Mouse (Mus musculus) megakaryocyte progenitor cell, adult 5-6 weeks (primary cell): ENCODE data around the gene Nmur1. TPM values are rescaled to one million over a fixed set of nuclear protein-coding genes. Genes with fewer than 3 reads are reported as not detected.

Experiments used
- ATAC-seq: replicated peaks from 2 replicates; pipeline ENCODE4 v1.8.0; 2016; ENCODE audit warnings: mild to moderate bottlenecking, moderate TSS enrichment, inconsistent platforms; ENCODE audit not compliant: poor library complexity
- total RNA-seq, 2 experiments: library from RNA; stranded (forward) in 1 of 2; stranded (reverse) in 1 of 2; fragments of 157-497, 149-512 nt in 1 of 2; fragments of 200-1000 nt in 1 of 2; gene quantifications; 2 replicates each; pipeline versions ENCODE4 v1.2.3 to v1.2.4; 2015 to 2017

Nmur1 gene
- total RNA-seq, 2 experiments from 2014 or later, result 1.0 TPM; not detected in 1

DNA sequence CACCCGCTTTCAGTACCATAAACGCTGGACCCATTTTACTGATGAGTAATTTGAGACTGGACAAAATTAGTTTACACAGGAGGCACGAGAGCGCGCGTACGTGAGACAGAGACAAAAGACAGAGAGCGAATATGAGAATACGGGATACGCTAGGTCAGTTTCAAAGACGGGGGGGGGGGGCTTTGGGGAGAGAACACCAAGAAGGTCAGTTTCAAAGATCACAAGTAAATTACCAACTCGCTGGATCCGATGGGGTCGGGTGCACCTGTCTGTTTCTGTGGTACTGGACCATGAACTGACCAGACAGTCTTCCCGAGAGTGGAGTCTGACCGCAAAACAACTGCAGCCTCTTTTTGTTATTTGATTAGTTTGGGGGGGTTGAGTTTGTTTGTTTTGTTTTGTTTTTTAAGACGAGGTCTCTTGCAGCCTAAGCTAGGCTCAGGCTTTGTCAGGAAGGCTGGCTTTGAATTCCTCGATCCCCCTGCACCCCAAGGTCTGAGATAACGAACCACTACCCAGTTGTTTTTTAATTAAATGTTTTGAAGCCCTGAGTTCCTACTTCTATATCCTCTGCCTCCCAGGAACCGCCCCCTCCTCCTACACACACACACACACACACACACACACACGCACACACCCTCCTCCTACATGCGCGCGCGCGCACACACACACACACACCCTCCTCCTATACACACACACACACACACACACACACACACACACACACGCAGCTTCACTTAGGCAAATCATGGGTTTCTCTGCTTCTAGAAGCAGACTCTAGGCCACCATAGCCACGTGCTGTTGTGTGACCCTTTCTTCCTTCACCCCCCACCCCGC lies 15.1 kb upstream of the Nmur1 start:
- peak; percentile 50 for ATAC-seq

- peak; percentile 58 for ATAC-seq
Observed at GRCm38 (mm10) chr1:86440171-86440886, 14.3 kb upstream of the Nmur1 start.

GRCm38 (mm10) chr1:86439487-86440170 lies 13.6 kb upstream of the Nmur1 start:
- ATAC-seq, result no peak

DNA sequence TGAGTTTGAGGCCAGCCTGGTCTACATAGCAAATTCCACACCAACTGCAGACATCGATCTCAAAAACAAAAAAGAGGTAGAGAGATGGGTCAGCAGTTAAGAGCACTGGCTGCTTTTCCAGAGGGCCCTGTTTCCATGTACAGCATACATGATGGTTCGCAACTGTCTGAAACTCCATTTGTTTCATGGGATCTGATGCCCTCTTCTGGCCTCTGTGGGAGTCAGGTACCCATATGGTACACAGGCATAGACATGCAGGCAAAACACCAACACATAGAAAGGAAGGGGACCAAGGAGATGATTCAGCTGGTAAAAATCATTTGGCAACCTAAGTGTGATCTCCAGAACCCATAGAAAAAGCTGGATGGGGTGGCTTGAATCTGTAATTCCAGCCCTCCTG lies 12.5 kb upstream of the Nmur1 start:
- no peak for ATAC-seq

DNA sequence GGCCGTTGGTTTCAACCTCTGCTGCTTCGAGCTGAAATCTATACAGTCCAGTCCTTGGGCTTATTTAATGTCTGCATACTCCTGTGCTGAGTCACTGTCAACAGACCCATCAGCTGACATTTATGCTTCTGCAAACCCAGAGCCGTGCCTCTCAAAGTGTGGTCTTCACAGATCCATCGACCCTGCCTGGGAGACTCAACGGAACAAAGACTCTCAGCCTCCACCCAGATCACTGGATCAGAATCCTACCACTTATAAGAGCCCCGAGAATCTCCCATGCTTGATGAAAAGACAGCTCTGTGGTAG lies 11.9 kb upstream of the Nmur1 start:
- no peak for ATAC-seq

- no peak for ATAC-seq
Observed at GRCm38 (mm10) chr1:86437219-86438013, 11.4 kb upstream of the Nmur1 start.

GRCm38 (mm10) chr1:86435302-86435821 lies 9.3 kb upstream of the Nmur1 start:
- no peak for ATAC-seq

- peak; percentile 90 for ATAC-seq
Observed at GRCm38 (mm10) chr1:86434439-86435201, 8.6 kb upstream of the Nmur1 start.

- ATAC-seq, result peak; percentile 5
Observed at GRCm38 (mm10) chr1:86434001-86434400, 8.0 kb upstream of the Nmur1 start.

- no peak for ATAC-seq
Observed at GRCm38 (mm10) chr1:86433359-86433758, 7.3 kb upstream of the Nmur1 start.

DNA sequence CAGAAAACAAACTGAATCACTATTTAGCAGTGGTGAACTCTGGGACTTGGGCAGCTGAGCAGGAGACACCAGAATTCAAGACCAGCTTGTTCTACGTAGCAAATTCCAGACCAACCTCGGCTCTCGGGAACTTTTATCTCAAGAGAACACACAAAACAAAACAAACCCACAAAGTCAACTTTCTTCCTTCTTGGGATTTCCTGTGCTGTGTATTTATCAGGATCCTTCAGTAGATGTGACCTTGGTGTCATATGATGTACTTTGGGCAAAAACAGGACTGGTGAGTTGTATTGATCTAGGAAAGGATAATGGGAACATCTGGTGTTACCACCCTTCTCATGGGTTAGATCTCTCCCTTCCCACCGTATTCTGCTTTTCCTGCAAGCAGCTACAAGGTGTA lies 6.8 kb upstream of the Nmur1 start:
- ATAC-seq, result no peak

GRCm38 (mm10) chr1:86430056-86430455 lies 4.0 kb upstream of the Nmur1 start:
- ATAC-seq, result peak; percentile 74

- no peak for ATAC-seq
Observed at GRCm38 (mm10) chr1:86424835-86425547, 1.0 kb downstream of the Nmur1 start.

GRCm38 (mm10) chr1:86424336-86424735 lies 1.7 kb downstream of the Nmur1 start:
- ATAC-seq, result no peak

DNA sequence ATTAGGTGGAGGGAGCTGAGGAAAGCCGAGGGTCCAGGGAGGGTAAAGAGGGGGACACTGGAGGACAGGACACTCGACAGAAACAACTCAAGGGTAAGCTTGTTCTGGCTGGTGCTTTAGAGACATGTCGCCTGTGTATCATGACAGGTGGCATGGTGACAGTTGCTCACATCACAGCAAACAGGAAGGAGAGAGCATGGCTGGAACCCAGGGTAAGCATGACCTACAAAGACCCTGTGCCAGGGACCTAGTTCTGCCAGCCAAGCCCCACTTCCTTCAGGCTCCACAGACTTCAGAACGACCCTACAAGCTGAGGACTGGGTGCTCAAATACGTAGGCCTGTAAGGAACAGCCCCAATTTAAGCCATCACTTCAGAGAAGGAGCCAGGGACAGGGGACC lies 2.1 kb downstream of the Nmur1 start:
- no peak for ATAC-seq

DNA sequence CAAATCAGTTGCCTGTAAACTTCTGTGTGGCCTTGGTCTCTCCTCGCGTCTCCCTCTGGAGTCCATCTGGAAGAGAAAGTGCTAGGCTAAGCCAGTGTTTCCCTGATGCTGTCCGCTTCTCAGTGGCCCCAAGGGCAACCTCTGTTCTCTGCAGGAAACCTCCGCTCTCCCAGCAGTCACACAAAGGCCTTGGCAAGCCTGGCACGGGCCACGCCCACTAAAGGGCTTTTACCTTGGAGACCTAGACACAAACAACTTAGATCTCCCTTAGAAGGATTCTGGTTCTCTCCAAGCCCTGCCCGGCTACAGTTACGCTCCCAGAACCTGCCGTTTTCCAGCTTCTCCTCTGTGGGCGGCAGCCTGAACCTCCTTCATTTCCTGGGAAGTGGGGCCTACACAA lies 5.0 kb downstream of the Nmur1 start:
- ATAC-seq, result no peak

DNA sequence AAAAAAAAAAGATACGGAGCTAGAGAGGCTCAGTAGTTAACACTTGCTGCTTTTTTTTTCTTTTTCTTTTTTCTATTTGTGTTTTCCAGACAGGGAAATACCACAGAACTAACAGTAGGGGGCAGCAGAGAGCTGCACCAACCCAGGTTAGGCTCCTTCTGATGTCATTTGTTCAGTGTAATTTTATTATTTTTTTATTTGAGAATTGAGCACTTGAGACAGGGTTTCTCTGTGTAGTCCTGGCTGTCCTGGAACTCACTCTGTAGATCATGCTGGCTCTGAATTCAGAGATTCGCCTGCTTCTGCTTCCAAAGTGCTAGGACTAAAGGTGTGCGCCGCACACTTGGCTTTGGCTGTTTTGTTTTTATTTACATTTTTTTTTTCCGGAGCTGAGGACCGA lies 9.7 kb downstream of the Nmur1 start:
- ATAC-seq, result peak; percentile 67

GRCm38 (mm10) chr1:86415612-86416184 lies 10.3 kb downstream of the Nmur1 start:
- peak; percentile 58 for ATAC-seq

GRCm38 (mm10) chr1:86415144-86415543 lies 10.9 kb downstream of the Nmur1 start:
- peak; percentile 33 for ATAC-seq
